Mouse (Mus musculus) forebrain, embryonic 16.5 days (tissue): ENCODE data around the gene Wfikkn1. TPM values are rescaled to one million over a fixed set of nuclear protein-coding genes. Genes with fewer than 3 reads are reported as not detected.

Experiments
- ATAC-seq: fragments of 200-750 bp; cut with Nextera tagmentation; 2 replicates; pipeline ENCODE4 v1.8.0; 2017; ENCODE audit warnings: mild to moderate bottlenecking, moderate library complexity
- H3K27ac ChIP-seq: fragments of 300-500 bp; sonication (generic); 2 replicates; pipeline ENCODE4 v1.5.1; 2014; ENCODE audit warnings: low read length, control low read depth
- H3K27me3 ChIP-seq: fragments of 300-500 bp; sonication (generic); replicated peaks from 2 replicates; pipeline ENCODE4 v1.6.1; 2014; ENCODE audit warnings: low read length; ENCODE audit not compliant: control insufficient read depth, insufficient read depth
- H3K36me3 ChIP-seq: fragments of 300-500 bp; sonication (generic); 2 replicates; pipeline ENCODE4 v1.6.1; 2014; ENCODE audit not compliant: control insufficient read depth, insufficient read depth
- H3K4me1 ChIP-seq: fragments of 300-500 bp; sonication (generic); replicated peaks from 2 replicates; pipeline ENCODE4 v1.6.1; 2014; ENCODE audit warnings: low read length; ENCODE audit not compliant: control insufficient read depth, insufficient read depth
- H3K4me2 ChIP-seq: fragments of 300-500 bp; sonication (generic); 2 replicates; pipeline ENCODE4 v1.6.1; 2014; ENCODE audit warnings: mild to moderate bottlenecking, low read length, control low read depth
- H3K4me3 ChIP-seq: fragments of 300-500 bp; sonication (generic); replicated peaks from 2 replicates; pipeline ENCODE4 v1.5.1; 2014; ENCODE audit warnings: mild to moderate bottlenecking, low read length, control low read depth
- H3K9ac ChIP-seq: fragments of 300-500 bp; sonication (generic); replicated peaks from 2 replicates; pipeline ENCODE4 v1.6.1; 2014; ENCODE audit warnings: low read depth, low read length, control low read depth
- H3K9me3 ChIP-seq: fragments of 300-500 bp; sonication (generic); 2 replicates; pipeline ENCODE4 v1.6.1; 2016; ENCODE audit warnings: low read length; ENCODE audit not compliant: control insufficient read depth
- WGBS: fragments of 180-500 bp; shearing (Covaris S2); extraction: QIAGEN DNeasy Blood & Tissue Kit; methylation state at CpG from one replicate; pipeline ENCODE4 v1.1.7; 2014; 5-methylcytosine and 5-hydroxymethylcytosine counted together
- polyA plus RNA-seq: library from polyadenylated mRNA; unstranded; fragments of >200 nt; fragmentation: Nextera tagmentation; extraction: Ambion mirVana; gene quantifications from 2 replicates; pipeline ENCODE4 v1.2.1, GENCODE M21; 2015

The Wfikkn1 gene
- polyA plus RNA-seq, 1 experiment from 2014 or later = 0.52 TPM

- H3K9ac ChIP-seq = peak overlapping the region; percentile 78
- H3K4me1 ChIP-seq = peaks cover 16% of the 10 kb centered on the region
- H3K27ac ChIP-seq = peak overlapping the region; percentile 66
- peaks cover 26% of the 10 kb centered on the region for H3K36me3 ChIP-seq
- H3K4me3 ChIP-seq = peak overlapping the region; percentile 87
- H3K4me2 ChIP-seq = peak overlapping the region; percentile 89
- peak; percentile 8; the same call in 1 of the 2 replicates for ATAC-seq
- no peaks in the 10 kb centered on the region for H3K27me3 ChIP-seq
- 3% methylated on average over 38 of the region's 38 CpGs for WGBS
- no peaks in the 10 kb centered on the region for H3K9me3 ChIP-seq
Measured at GRCm38 (mm10) chr17:25843636-25844395, 36.8 kb downstream of the Wfikkn1 start.

DNA sequence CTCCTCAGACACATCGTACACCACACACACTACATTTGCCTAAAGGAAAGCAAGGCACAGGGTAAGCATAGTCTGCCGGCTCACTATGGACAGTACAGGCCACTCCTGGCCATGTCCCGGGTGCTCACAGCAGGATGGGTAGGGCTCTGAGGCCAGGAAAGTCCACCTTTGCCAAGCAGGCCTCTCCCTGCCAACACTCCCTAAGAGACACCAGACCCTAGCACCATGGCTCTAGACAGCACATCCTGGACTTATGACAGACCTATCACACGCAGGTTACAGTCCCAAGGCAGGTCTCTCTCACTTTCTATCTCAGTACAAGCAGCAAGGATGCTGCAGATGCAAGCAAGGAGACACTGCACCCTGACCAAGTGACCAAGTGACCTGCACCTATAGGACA is 37.5 kb downstream of the Wfikkn1 start:
- Histone ChIP-seq H3K9ac (no peak overlapping the region; the same call in 1 of the 2 replicates), H3K27ac (no peak overlapping the region), H3K9me3 (no peaks in the 10 kb centered on the region), H3K4me3 (peak overlapping the region; percentile 87; the same call in 1 of the 2 replicates), H3K36me3 (peaks cover 26% of the 10 kb centered on the region), H3K4me1 (peaks cover 19% of the 10 kb centered on the region), H3K27me3 (no peaks in the 10 kb centered on the region), H3K4me2 (peak overlapping the region; percentile 89; the same call in 1 of the 2 replicates)
- 91% methylated on average over 4 of the region's 4 CpGs for WGBS
- ATAC-seq = no peak

GRCm38 (mm10) chr17:25842509-25842908 is 38.1 kb downstream of the Wfikkn1 start:
- WGBS = 78% methylated on average over 3 of the region's 3 CpGs
- Histone ChIP-seq H3K9me3 (no peaks in the 10 kb centered on the region), H3K4me3 (no peak overlapping the region), H3K4me2 (no peak overlapping the region), H3K36me3 (peaks cover 26% of the 10 kb centered on the region), H3K4me1 (peaks cover 25% of the 10 kb centered on the region), H3K9ac (no peak overlapping the region), H3K27ac (no peak overlapping the region), H3K27me3 (no peaks in the 10 kb centered on the region)
- no peak for ATAC-seq

DNA sequence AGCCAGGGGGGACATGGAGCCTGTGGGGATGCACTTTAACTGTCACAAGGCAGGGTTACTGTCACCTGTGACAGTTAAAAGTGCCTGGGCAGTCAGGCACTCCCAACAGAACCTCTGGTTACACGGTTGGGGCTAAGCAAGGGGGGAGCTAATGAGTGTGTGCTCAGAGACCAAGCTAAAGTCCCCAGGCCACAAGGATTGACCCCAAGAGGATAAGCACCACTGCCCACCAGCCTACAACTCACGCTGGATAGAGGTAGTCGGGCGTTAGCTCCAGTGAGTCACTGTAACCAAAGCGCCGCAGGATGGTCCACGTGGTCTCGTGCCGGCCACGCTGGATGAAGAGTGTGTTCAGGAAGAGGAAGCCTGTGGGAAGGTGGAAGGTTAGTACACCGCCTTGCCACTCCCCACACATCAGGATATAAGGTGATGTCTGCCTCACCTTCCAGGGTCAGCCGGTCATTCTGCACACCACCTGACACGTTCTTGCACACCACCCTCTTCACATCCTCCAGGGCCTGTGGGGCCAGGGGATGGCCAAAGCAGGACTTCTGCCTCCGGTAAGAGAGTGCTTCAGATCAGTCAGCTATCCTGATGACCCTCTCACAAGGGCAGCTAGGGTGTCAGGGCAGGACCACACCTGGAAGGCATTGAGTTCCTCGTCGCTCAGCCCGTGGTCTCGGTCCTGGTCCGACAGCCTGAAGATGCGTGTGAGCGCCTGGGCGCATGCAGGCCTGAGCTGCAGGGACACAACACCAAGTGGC is 39.4 kb downstream of the Wfikkn1 start, which contains the start of gene Gm20683:
Gene Gm20683, minus strand, starts transcription at position 647 of the 764 bp plus-strand sequence.
- no peak for ATAC-seq
- 93% methylated on average over 22 of the region's 22 CpGs for WGBS
- Histone ChIP-seq H3K27me3 (no peaks in the 10 kb centered on the region), H3K4me2 (no peak within 1 kb of the TSS), H3K9me3 (no peaks in the 10 kb centered on the region), H3K4me3 (no peak within 1 kb of the TSS), H3K4me1 (peaks cover 34% of the 10 kb centered on the region), H3K27ac (no peak within 1 kb of the TSS), H3K36me3 (peaks cover 26% of the 10 kb centered on the region), H3K9ac (no peak within 1 kb of the TSS)

DNA sequence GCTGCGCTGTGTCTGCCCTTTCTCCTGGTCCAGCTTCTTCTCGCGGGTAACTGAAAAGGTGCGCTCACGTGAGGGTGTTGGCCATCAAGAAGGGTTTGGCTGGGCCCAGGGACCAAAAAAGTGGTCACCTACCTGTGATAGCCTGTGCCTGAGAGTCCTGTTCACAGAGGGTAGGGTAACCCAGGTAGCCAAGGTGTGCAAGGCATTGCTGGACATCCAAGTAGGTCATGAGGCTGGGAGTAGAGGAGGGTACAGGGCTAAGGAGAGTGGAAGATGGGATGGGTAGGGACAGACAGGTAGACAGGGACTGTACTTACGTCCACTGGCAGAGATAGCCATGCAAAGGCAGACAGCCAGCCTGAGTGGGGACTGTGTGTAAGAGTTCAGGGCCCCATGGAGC is 40.1 kb downstream of the Wfikkn1 start:
- H3K4me3 ChIP-seq = no peak overlapping the region
- H3K36me3 ChIP-seq = peaks cover 26% of the 10 kb centered on the region
- no peaks in the 10 kb centered on the region for H3K9me3 ChIP-seq
- H3K4me2 ChIP-seq = no peak overlapping the region
- peaks cover 41% of the 10 kb centered on the region for H3K4me1 ChIP-seq
- ATAC-seq = no peak
- no peaks in the 10 kb centered on the region for H3K27me3 ChIP-seq
- H3K27ac ChIP-seq = no peak overlapping the region
- WGBS = 91% methylated on average over 6 of the region's 6 CpGs
- H3K9ac ChIP-seq = no peak overlapping the region

DNA sequence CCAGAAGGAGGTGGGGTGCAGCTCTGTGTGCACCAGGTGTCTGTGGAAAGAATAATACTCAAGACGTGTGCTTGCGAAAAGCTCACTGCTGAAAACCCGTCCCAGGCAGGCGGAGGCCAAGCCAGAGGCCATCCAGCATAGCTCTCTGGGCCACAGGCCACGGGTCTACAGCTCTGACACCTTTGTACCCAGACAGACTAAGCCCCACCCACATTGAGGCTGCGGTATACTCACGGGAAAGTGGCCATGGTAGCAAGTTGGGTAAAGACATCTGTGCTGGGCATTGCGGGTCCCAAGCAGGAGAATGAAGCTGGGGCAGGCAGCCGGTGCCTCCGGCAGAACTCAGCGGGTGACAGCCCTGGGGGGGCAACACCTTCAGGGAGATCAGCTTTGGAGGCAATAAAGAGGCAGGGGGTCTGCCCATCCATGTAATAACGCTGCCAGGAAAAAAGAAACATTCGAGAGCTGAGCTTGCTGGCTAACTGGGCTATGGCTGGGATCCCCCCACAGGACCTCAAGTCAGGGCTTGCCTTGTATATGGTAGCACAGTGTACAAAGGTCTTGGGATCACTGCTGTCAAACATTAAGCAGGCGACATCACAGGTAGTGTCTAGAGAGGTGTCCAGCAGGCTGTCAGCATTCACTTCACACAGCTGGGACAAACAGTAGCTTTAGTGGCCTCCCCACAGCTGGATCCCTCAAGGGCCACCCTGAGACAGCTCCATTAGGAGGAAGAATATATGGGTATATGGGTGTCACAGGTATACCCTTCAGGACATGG is 41.0 kb downstream of the Wfikkn1 start:
- H3K36me3 ChIP-seq = peaks cover 26% of the 10 kb centered on the region
- no peak overlapping the region for H3K9ac ChIP-seq
- 90% methylated on average over 14 of the region's 14 CpGs for WGBS
- peaks cover 46% of the 10 kb centered on the region for H3K4me1 ChIP-seq
- H3K27me3 ChIP-seq = no peaks in the 10 kb centered on the region
- no peak overlapping the region for H3K4me2 ChIP-seq
- no peak overlapping the region for H3K4me3 ChIP-seq
- ATAC-seq = no peak
- no peak overlapping the region for H3K27ac ChIP-seq
- H3K9me3 ChIP-seq = no peaks in the 10 kb centered on the region

DNA sequence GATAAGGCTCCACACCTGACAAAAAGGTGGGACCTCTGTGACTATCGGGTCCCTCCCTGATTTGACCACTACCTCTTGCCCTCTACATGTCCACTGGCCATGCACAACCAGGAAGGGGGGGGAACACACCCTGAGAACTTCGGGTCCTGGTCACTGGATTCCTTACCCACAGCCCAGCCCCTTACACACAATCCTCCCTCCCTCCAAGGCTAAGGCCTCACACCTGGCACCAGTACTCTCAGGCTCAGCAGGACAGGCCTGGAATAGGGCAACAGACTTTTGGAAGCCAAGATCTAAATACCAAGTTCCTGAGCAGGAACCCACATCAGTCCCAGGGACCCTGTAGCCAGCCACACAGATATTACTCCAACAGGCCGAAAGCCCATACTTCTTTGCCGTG is 41.8 kb downstream of the Wfikkn1 start:
- H3K9me3 ChIP-seq = no peaks in the 10 kb centered on the region
- 89% methylated on average over 4 of the region's 4 CpGs for WGBS
- H3K4me2 ChIP-seq = no peak overlapping the region
- H3K4me1 ChIP-seq = peaks cover 52% of the 10 kb centered on the region
- H3K36me3 ChIP-seq = peaks cover 26% of the 10 kb centered on the region
- no peaks in the 10 kb centered on the region for H3K27me3 ChIP-seq
- no peak overlapping the region for H3K27ac ChIP-seq
- no peak for ATAC-seq
- no peak overlapping the region for H3K4me3 ChIP-seq
- no peak overlapping the region for H3K9ac ChIP-seq

DNA sequence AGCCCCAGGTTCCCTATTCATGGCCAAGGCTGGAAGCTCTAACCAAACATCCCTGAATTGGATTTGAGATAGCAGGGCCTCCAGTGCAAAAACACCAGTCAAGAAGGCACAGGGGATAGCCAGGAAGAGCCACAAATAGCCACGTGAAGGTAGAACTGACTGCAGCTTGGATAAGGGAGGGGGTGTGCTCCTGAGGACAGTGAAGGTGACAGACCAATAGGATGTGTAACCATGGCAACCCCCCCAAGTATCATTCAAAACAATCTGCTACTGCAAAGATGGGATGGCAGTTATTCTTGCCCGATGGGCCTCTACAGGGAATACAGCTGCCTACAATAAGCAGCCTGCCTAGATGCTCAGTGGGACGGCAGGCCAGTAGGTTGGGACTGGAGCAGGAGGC is 43.1 kb downstream of the Wfikkn1 start:
- H3K4me2 ChIP-seq = peak overlapping the region; percentile 54
- peaks cover 26% of the 10 kb centered on the region for H3K36me3 ChIP-seq
- no peaks in the 10 kb centered on the region for H3K9me3 ChIP-seq
- peaks cover 47% of the 10 kb centered on the region for H3K4me1 ChIP-seq
- 0 out of 2 replicates have a peak overlapping the region, but pooled peaks have one; percentile 30 for H3K9ac ChIP-seq
- WGBS = 15% methylated on average over 3 of the region's 3 CpGs
- H3K27ac ChIP-seq = peak overlapping the region; percentile 67
- no peak overlapping the region for H3K4me3 ChIP-seq
- ATAC-seq = no peak
- no peaks in the 10 kb centered on the region for H3K27me3 ChIP-seq

DNA sequence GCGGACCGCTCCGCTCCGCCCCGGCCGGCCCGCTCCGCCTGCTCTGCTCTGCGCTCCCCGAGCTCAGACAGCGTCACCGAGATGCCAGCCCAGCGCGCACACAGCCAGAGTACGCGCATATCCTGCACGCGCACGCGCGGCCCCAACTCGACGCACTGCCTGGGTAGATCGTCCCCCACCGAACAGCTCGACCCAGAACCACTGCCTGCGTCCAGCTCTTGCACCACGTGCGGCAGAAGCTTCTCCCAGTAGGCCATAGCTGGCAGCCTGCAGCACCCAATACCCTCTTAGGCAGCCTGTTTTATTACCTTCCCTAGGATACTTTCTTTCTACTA is 43.6 kb downstream of the Wfikkn1 start, which contains the start of gene Rhbdl1:
Gene Rhbdl1, minus strand, starts transcription at position 220 of the 335 bp plus-strand sequence.
- Histone ChIP-seq H3K4me2 (peak within 1 kb of the TSS; percentile 54), H3K36me3 (peaks cover 26% of the 10 kb centered on the region), H3K4me3 (peak within 1 kb of the TSS; percentile 54), H3K4me1 (peaks cover 49% of the 10 kb centered on the region), H3K9ac (peak within 1 kb of the TSS; percentile 80), H3K27me3 (no peaks in the 10 kb centered on the region), H3K9me3 (no peaks in the 10 kb centered on the region), H3K27ac (peak within 1 kb of the TSS; percentile 67)
- peak; percentile 43 for ATAC-seq
- 0% methylated on average over 28 of the region's 29 CpGs for WGBS
